Mouse (Mus musculus) embryonic fibroblast, embryonic 13.5 days (primary cell): ENCODE data around the gene Lysmd3. TPM values are rescaled to one million over a fixed set of nuclear protein-coding genes. Genes with fewer than 3 reads are reported as not detected.
"Not testable (repeated sequence)": the region's sequence is repeated elsewhere in the genome, so short reads cannot be mapped to it uniquely, and the experiment has no call there.

Source experiments
- H3K27ac ChIP-seq: 2 replicates; pipeline ENCODE4 v1.5.1; 2012; ENCODE audit warnings: low read length, control low read depth, inconsistent platforms; ENCODE audit not compliant: insufficient read depth
- H3K4me1 ChIP-seq: 2 replicates; pipeline ENCODE4 v1.6.1; 2011; ENCODE audit warnings: low read length; ENCODE audit not compliant: control insufficient read depth, insufficient read depth
- H3K4me3 ChIP-seq: 2 replicates; pipeline ENCODE4 v1.5.1; 2011; ENCODE audit warnings: mild to moderate bottlenecking, control low read depth, low read length; ENCODE audit not compliant: insufficient read depth
- CTCF ChIP-seq: IDR thresholded peaks from 2 replicates; pipeline ENCODE4 v1.5.1; 2011; ENCODE audit warnings: mild to moderate bottlenecking, control low read depth, low read length, moderate library complexity, borderline replicate concordance; ENCODE audit not compliant: insufficient read depth
- POLR2A ChIP-seq: IDR thresholded peaks from 2 replicates; pipeline ENCODE4 v1.6.1; 2011; ENCODE audit warnings: low read depth, mild to moderate bottlenecking, control low read depth, low read length, moderate library complexity
- polyA plus RNA-seq: library from polyadenylated mRNA; stranded (reverse); fragments of >200 nt; gene quantifications from 2 replicates; pipeline ENCODE4 v1.2.4, GENCODE M21; 2011; ENCODE audit warnings: low read depth; ENCODE audit not compliant: missing spikeins, insufficient read length

Gene Lysmd3
- polyA plus RNA-seq, 1 experiment: 28.9 TPM

- Histone ChIP-seq H3K27ac (0 out of 2 replicates have a peak overlapping the region, but pooled peaks have one; percentile 15), H3K4me3 (no peak overlapping the region), H3K4me1 (peaks cover 8% of the 10 kb centered on the region; the same call in 1 of the 2 replicates)
- TF ChIP-seq CTCF (0 out of 2 replicates have a peak, but pooled peaks have one; percentile 14), POLR2A (no peak)
Observed at GRCm38 (mm10) chr13:81641289-81642045, 16.0 kb upstream of the Lysmd3 start.

- peaks cover 8% of the 10 kb centered on the region; the same call in 1 of the 2 replicates for H3K4me1 ChIP-seq
Observed at GRCm38 (mm10) chr13:81642491-81643149, 14.8 kb upstream of the Lysmd3 start.

GRCm38 (mm10) chr13:81644047-81644565 lies 13.4 kb upstream of the Lysmd3 start:
- TF ChIP-seq POLR2A (no peak), CTCF (no peak)
- H3K27ac ChIP-seq: no peak overlapping the region
- H3K4me3 ChIP-seq: no peak overlapping the region
- peaks cover 8% of the 10 kb centered on the region; the same call in 1 of the 2 replicates for H3K4me1 ChIP-seq

More at GRCm38 (mm10) chr13:81642491-81643149, 14.8 kb upstream of the Lysmd3 start:
- Histone ChIP-seq H3K4me3 (no peak overlapping the region), H3K27ac (no peak overlapping the region)
- TF ChIP-seq POLR2A (no peak), CTCF (no peak)

- no peak for TF ChIP-seq CTCF
- no peak for TF ChIP-seq POLR2A
- H3K4me3 ChIP-seq: no peak overlapping the region
- H3K4me1 ChIP-seq: no peaks in the 10 kb centered on the region
- no peak overlapping the region for H3K27ac ChIP-seq
Observed at GRCm38 (mm10) chr13:81646348-81646747, 11.1 kb upstream of the Lysmd3 start.

GRCm38 (mm10) chr13:81650382-81650781 lies 7.1 kb upstream of the Lysmd3 start:
- H3K27ac ChIP-seq, H3K4me3 ChIP-seq, H3K4me1 ChIP-seq: not testable (repeated sequence)

GRCm38 (mm10) chr13:81656091-81656850 lies 1.2 kb upstream of the Lysmd3 start:
- Histone ChIP-seq H3K4me3 (no peak overlapping the region), H3K4me1 (peaks cover 3% of the 10 kb centered on the region; the same call in 1 of the 2 replicates), H3K27ac (no peak overlapping the region)
- TF ChIP-seq POLR2A (no peak), CTCF (no peak)

- H3K4me3 ChIP-seq: peak overlapping the region; percentile 49
- H3K4me1 ChIP-seq: peaks cover 3% of the 10 kb centered on the region; the same call in 1 of the 2 replicates
- TF ChIP-seq POLR2A: no peak
- TF ChIP-seq CTCF: no peak
- H3K27ac ChIP-seq: peak overlapping the region; percentile 24
Observed at GRCm38 (mm10) chr13:81657008-81657350, 484 bp upstream of the Lysmd3 start.

- Histone ChIP-seq H3K4me3 (peak overlapping the region; percentile 97), H3K27ac (peak overlapping the region; percentile 24; the same call in 1 of the 2 replicates), H3K4me1 (peaks cover 3% of the 10 kb centered on the region; the same call in 1 of the 2 replicates)
- no peak for TF ChIP-seq POLR2A
- no peak for TF ChIP-seq CTCF
Observed at GRCm38 (mm10) chr13:81658053-81658752, 740 bp downstream of the Lysmd3 start.
